In genomic region chrX:144153523-144153922, GRCm38 (mm10) we compare ENCODE assay signal across 9 mouse cellular contexts. TPM values are rescaled to one million over a fixed set of nuclear protein-coding genes. Genes with fewer than 3 reads are reported as not detected.
DNase-seq lines count a peak whose midpoint lies in the region; ATAC-seq and TF ChIP-seq lines count a peak whose summit lies in the region.
"Had no signal": no experiment of that assay in that cellular context is flagged by ENCODE, and none has a peak within 500 bp of the region (broad histone marks: within the 10 kb centered on the region; RNA-seq: fewer than 3 reads in every experiment).

Gene A730046J19Rik, plus strand, starts transcription at chrX:144153695.

- ATAC-seq in heart, embryonic 14.5 days (ENCODE audit: insufficient number of reproducible peaks, insufficient read depth, low FRiP score, low read depth), result no peak
- ATAC-seq in forebrain, postnatal 0 days, result no peak
- ATAC-seq in megakaryocyte-erythroid progenitor cell, adult 5-6 weeks (replicated peaks; ENCODE audit: low FRiP score, low TSS enrichment, poor library complexity, severe bottlenecking), result peak; percentile 96

- no peaks in the 10 kb centered on the region for H3K27me3 ChIP-seq in heart, embryonic 14.5 days (ENCODE audit: control insufficient read depth, insufficient read depth, low read length)
- H3K27me3 ChIP-seq in forebrain, postnatal 0 days (ENCODE audit: insufficient read depth, low read length), result no peaks in the 10 kb centered on the region

- no peaks in the 10 kb centered on the region for H3K36me3 ChIP-seq in heart, embryonic 14.5 days (ENCODE audit: control insufficient read depth, insufficient read depth, low read length)
- no peaks in the 10 kb centered on the region for H3K36me3 ChIP-seq in forebrain, postnatal 0 days (ENCODE audit: insufficient read depth)

- no peak for TF ChIP-seq CTCF in brain, embryonic 14.5 days (IDR thresholded peaks at IDR 0.05; ENCODE audit: borderline replicate concordance, extremely low read depth, insufficient read depth, insufficient read length)
- TF ChIP-seq CTCF in forebrain, postnatal 0 days (IDR thresholded peaks at IDR 0.05; ENCODE audit: low read depth), result no peak

- H3K9me3 ChIP-seq in heart, embryonic 14.5 days (ENCODE audit: control insufficient read depth, low read length), result no peaks in the 10 kb centered on the region
- H3K9me3 ChIP-seq in forebrain, postnatal 0 days (ENCODE audit: low read length), result no peaks in the 10 kb centered on the region

- H3K4me3 ChIP-seq in heart, embryonic 14.5 days (ENCODE audit: control insufficient read depth in 1 of 2, insufficient read depth in 1 of 2, low read depth in 1 of 2, low read length in 2 of 2), result peak within 1 kb of the TSS; percentile 16 to 28; a peak in 3 of 4 replicates
- peak within 1 kb of the TSS; percentile 19 for H3K4me3 ChIP-seq in forebrain, postnatal 0 days (ENCODE audit: low read depth, low read length)

- WGBS in heart, embryonic 14.5 days, result 19% methylated on average over 8 of the region's 8 CpGs
- 27% methylated on average over 8 of the region's 8 CpGs for WGBS in forebrain, postnatal 0 days

- H3K4me2 ChIP-seq in heart, embryonic 14.5 days (ENCODE audit: low read length), result peak within 1 kb of the TSS; percentile 55
- H3K4me2 ChIP-seq in forebrain, postnatal 0 days (ENCODE audit: low read depth), result peak within 1 kb of the TSS; percentile 34

- no peak within 1 kb of the TSS for H3K27ac ChIP-seq in heart, embryonic 14.5 days (replicated peaks in 1 of 2; ENCODE audit: control insufficient read depth in 1 of 2, insufficient read depth in 1 of 2, low read depth in 2 of 2, low read length in 2 of 2)
- H3K27ac ChIP-seq in forebrain, postnatal 0 days (ENCODE audit: low read depth, low read length), result no peak within 1 kb of the TSS

- peak within 1 kb of the TSS; percentile 12; the same call in 1 of the 2 replicates for H3K9ac ChIP-seq in heart, embryonic 14.5 days (ENCODE audit: low read length)
- H3K9ac ChIP-seq in forebrain, postnatal 0 days, result no peak within 1 kb of the TSS

- TF ChIP-seq POLR2A in brain, embryonic 14.5 days (IDR thresholded peaks at IDR 0.05; ENCODE audit: borderline replicate concordance, extremely low read depth, insufficient read depth, insufficient read length, poor library complexity, severe bottlenecking), result no peak

- no peak for DNase-seq in heart, adult 18-20 months
- DNase-seq in brain, embryonic 14.5 days (ENCODE audit: low read depth), result peak; percentile 20
- no peak for DNase-seq in forebrain, postnatal 0 days
- no peak for DNase-seq in adrenal gland, adult (ENCODE audit: inconsistent age in 2 of 2, low spot score in 1 of 2)
- no peak for DNase-seq in frontal cortex, postnatal 10 days (ENCODE audit: low spot score in 2 of 2)
- no peak for DNase-seq in layer of hippocampus, adult 18-20 months (ENCODE audit: low spot score in 2 of 2)
- DNase-seq: thymus, postnatal 25 days had no signal

- no peaks in the 10 kb centered on the region for H3K4me1 ChIP-seq in heart, embryonic 14.5 days (ENCODE audit: control insufficient read depth in 2 of 2, insufficient read depth in 2 of 2, low read length in 2 of 2)
- no peaks in the 10 kb centered on the region for H3K4me1 ChIP-seq in forebrain, postnatal 0 days (ENCODE audit: insufficient read depth)

RNA-seq across cellular contexts. Expression of gene A730046J19Rik, which starts in this region (rescaled TPM):
- polyA plus RNA-seq in heart, embryonic 14.5 days (2014; fragmentation: Nextera tagmentation; extraction: Ambion mirVana), result 0.76 and 1.1 TPM in 2 replicates
- under 1 TPM; 0.49 to 0.57 TPM for total RNA-seq in heart, adult 18-20 months (2021)
- polyA plus RNA-seq in brain, embryonic 14.5 days (2012; rRNA removed), result 0.25 and 0.30 TPM in 2 replicates
- 0.15 and 0.29 TPM in 2 replicates for total RNA-seq in forebrain, postnatal 0 days (2014; rRNA removed)
- polyA plus RNA-seq in forebrain, postnatal 0 days (2015; fragmentation: Nextera tagmentation; extraction: Ambion mirVana), result 0.16 and 0.39 TPM in 2 replicates
- 3.3 and 4.4 TPM in 2 replicates for total RNA-seq in megakaryocyte-erythroid progenitor cell, adult 5-6 weeks (2014; fragmentation: Nextera tagmentation)
- total RNA-seq in megakaryocyte-erythroid progenitor cell, adult 5-6 weeks (2017), result 1.6 TPM in 2 replicates
- total RNA-seq in layer of hippocampus, adult 18-20 months (2021), result under 1 TPM; 0.15 to 0.22 TPM

Comparison
In these comparisons a context has a peak if more than half of its experiments do, and no peak if none do; other contexts are left out.
1. Peak in DNase-seq in brain, embryonic 14.5 days; RNA of the gene not detected or under 1 TPM.